Mouse (Mus musculus) kidney, embryonic 16.5 days (tissue): ENCODE results near the gene Ppox. TPM values are rescaled to one million over a fixed set of nuclear protein-coding genes. Genes with fewer than 3 reads are reported as not detected.

Source experiments
- ATAC-seq: fragments of 200-750 bp; cut with Nextera tagmentation; 2 replicates; pipeline ENCODE4 v1.8.0; 2017; ENCODE audit warnings: moderate TSS enrichment; ENCODE audit not compliant: low FRiP score, low TSS enrichment
- H3K27ac ChIP-seq: fragments of 300-500 bp; sonication (generic); 2 replicates; pipeline ENCODE4 v1.5.1; 2014; ENCODE audit warnings: low read length
- H3K27me3 ChIP-seq: fragments of 300-500 bp; sonication (generic); 2 replicates; pipeline ENCODE4 v1.6.1; 2014; ENCODE audit warnings: low read length, control low read depth, mixed read lengths; ENCODE audit not compliant: insufficient read depth
- H3K36me3 ChIP-seq: fragments of 300-500 bp; sonication (generic); 2 replicates; pipeline ENCODE4 v1.6.1; 2014; ENCODE audit warnings: low read length, control low read depth, mixed read lengths; ENCODE audit not compliant: insufficient read depth
- H3K4me1 ChIP-seq: fragments of 300-500 bp; sonication (generic); 2 replicates; pipeline ENCODE4 v1.6.1; 2014; ENCODE audit warnings: low read length, control low read depth, mixed read lengths; ENCODE audit not compliant: insufficient read depth
- H3K4me2 ChIP-seq: fragments of 300-500 bp; sonication (generic); replicated peaks from 2 replicates; pipeline ENCODE4 v1.6.1; 2014; ENCODE audit warnings: low read depth, low read length
- H3K4me3 ChIP-seq: fragments of 300-500 bp; sonication (generic); 2 replicates; pipeline ENCODE4 v1.5.1; 2014; ENCODE audit warnings: mild to moderate bottlenecking, low read length
- H3K9ac ChIP-seq: fragments of 300-500 bp; sonication (generic); replicated peaks from 2 replicates; pipeline ENCODE4 v1.6.1; 2014; ENCODE audit warnings: low read length
- H3K9me3 ChIP-seq: fragments of 300-500 bp; sonication (generic); 2 replicates; pipeline ENCODE4 v1.6.1; 2016; ENCODE audit warnings: low read length, control low read depth
- WGBS: fragments of 180-500 bp; shearing (Covaris S2); extraction: QIAGEN DNeasy Blood & Tissue Kit; methylation state at CpG from one replicate; pipeline ENCODE4 v1.1.7; 2014; 5-methylcytosine and 5-hydroxymethylcytosine counted together
- polyA plus RNA-seq: library from polyadenylated mRNA; unstranded; fragments of >200 nt; fragmentation: Nextera tagmentation; extraction: Ambion mirVana; gene quantifications from 2 replicates; pipeline ENCODE4 v1.2.1, GENCODE M21; 2015

Gene Ppox
- polyA plus RNA-seq, 1 experiment from 2014 or later, result 69.2 TPM

DNA sequence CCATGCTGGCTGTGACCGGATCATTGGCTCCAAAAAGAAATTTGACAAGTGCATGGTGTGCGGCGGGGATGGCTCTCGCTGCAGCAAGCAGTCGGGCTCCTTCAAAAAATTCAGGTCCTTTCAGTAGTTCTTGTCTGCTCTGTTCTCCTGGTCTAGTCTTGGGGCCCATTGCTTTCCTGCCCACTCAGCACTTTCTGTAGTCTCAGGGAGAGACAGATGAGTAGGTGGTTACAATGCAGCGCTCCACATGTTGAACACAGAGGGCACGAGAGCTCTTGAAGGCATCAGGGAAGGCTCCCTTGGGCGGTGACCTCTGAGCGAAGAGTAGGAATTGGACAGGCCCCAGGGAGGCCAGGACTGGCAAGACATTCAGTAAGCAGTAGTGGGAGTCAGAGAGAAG, 23.2 kb downstream of the Ppox start:
- no peaks in the 10 kb centered on the region for H3K27me3 ChIP-seq
- peaks cover 12% of the 10 kb centered on the region for H3K36me3 ChIP-seq
- H3K4me1 ChIP-seq, result peaks cover 11% of the 10 kb centered on the region
- no peak for ATAC-seq
- WGBS, result 90% methylated on average over 9 of the region's 9 CpGs
- no peak overlapping the region for H3K4me3 ChIP-seq
- H3K27ac ChIP-seq, result no peak overlapping the region
- no peaks in the 10 kb centered on the region for H3K9me3 ChIP-seq
- H3K4me2 ChIP-seq, result no peak overlapping the region
- H3K9ac ChIP-seq, result no peak overlapping the region

- no peak for ATAC-seq
- no peak overlapping the region for H3K4me2 ChIP-seq
- H3K36me3 ChIP-seq, result peaks cover 12% of the 10 kb centered on the region
- H3K9me3 ChIP-seq, result no peaks in the 10 kb centered on the region
- WGBS, result 71% methylated on average over 15 of the region's 15 CpGs
- no peak overlapping the region for H3K9ac ChIP-seq
- no peak overlapping the region for H3K4me3 ChIP-seq
- H3K27ac ChIP-seq, result no peak overlapping the region
- no peaks in the 10 kb centered on the region for H3K27me3 ChIP-seq
- H3K4me1 ChIP-seq, result peaks cover 13% of the 10 kb centered on the region
These were observed 23.9 kb downstream of the Ppox start for GRCm38 (mm10) chr1:171256937-171257548.

DNA sequence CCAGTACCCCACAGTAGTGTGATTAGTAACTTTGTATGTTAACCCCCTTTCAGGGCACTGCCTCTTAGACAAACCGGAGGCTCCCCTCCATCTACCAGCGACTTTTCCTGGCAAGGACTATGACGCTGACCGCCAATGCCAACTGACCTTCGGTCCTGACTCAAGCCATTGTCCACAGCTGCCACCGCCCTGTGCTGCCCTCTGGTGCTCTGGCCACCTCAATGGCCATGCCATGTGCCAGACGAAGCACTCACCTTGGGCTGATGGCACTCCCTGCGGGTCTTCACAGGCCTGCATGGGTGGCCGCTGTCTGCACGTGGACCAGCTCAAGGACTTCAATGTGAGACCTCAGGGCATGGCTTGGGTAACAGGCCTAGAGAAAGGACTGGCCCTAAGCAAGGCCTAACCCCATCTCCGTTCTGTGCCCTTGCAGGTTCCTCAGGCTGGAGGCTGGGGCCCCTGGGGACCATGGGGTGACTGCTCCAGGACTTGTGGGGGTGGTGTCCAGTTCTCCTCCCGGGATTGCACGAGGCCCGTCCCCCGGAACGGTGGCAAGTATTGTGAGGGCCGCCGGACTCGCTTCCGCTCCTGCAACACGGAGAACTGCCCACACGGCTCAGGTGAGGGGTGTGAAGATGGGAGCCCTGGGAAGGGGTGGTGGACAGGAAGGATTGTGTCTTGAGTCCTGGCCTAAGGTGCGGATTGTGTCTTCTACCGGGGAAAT, 24.7 kb downstream of the Ppox start:
- no peak overlapping the region for H3K9ac ChIP-seq
- WGBS, result 88% methylated on average over 24 of the region's 24 CpGs

DNA sequence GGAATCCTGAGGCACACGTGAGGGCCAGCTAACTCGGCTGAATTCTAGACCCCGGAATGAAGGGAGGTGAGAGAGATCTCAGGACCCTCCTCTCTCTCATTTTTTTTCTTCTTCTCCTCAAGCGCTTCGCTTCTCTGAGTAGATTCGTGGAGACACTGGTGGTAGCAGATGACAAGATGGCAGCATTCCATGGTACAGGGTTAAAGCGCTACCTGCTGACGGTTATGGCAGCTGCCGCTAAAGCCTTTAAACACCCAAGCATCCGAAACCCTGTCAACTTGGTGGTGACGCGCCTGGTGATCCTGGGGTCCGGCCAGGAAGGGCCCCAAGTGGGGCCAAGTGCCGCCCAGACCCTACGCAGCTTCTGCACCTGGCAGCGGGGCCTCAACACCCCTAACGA, 28.6 kb downstream of the Ppox start:
- 41% methylated on average over 17 of the region's 17 CpGs for WGBS
- Histone ChIP-seq H3K4me1 (peaks cover 54% of the 10 kb centered on the region), H3K36me3 (peaks cover 3% of the 10 kb centered on the region), H3K4me2 (peak overlapping the region; percentile 62), H3K9ac (peak overlapping the region; percentile 70), H3K27me3 (no peaks in the 10 kb centered on the region), H3K9me3 (no peaks in the 10 kb centered on the region), H3K27ac (peak overlapping the region; percentile 89), H3K4me3 (peak overlapping the region; percentile 45)
- ATAC-seq, result no peak

More for the DNA sequence above, 24.7 kb downstream of the Ppox start:
- H3K4me1 ChIP-seq, result peaks cover 18% of the 10 kb centered on the region
- no peak for ATAC-seq
- no peak overlapping the region for H3K27ac ChIP-seq
- H3K27me3 ChIP-seq, result no peaks in the 10 kb centered on the region
- H3K36me3 ChIP-seq, result peaks cover 12% of the 10 kb centered on the region
- H3K9me3 ChIP-seq, result no peaks in the 10 kb centered on the region
- H3K4me3 ChIP-seq, result no peak overlapping the region
- no peak overlapping the region for H3K4me2 ChIP-seq

- Histone ChIP-seq H3K4me1 (peaks cover 55% of the 10 kb centered on the region), H3K36me3 (peaks cover 3% of the 10 kb centered on the region), H3K27me3 (no peaks in the 10 kb centered on the region), H3K4me2 (peak overlapping the region; percentile 62), H3K27ac (peak overlapping the region; percentile 89), H3K4me3 (peak overlapping the region; percentile 45), H3K9ac (peak overlapping the region; percentile 70), H3K9me3 (no peaks in the 10 kb centered on the region)
- WGBS, result 5% methylated on average over 13 of the region's 13 CpGs
- ATAC-seq, result peak; percentile 36
These were observed 29.2 kb downstream of the Ppox start for GRCm38 (mm10) chr1:171251594-171252324.

GRCm38 (mm10) chr1:171250680-171251593, 30.0 kb downstream of the Ppox start, which contains the start of gene Ndufs2:
Gene Ndufs2, minus strand, starts transcription at chr1:171251388.
- Histone ChIP-seq H3K9me3 (no peaks in the 10 kb centered on the region), H3K4me3 (peak within 1 kb of the TSS; percentile 45), H3K4me2 (peak within 1 kb of the TSS; percentile 62), H3K36me3 (peaks cover 3% of the 10 kb centered on the region), H3K27ac (peak within 1 kb of the TSS; percentile 89), H3K27me3 (no peaks in the 10 kb centered on the region), H3K9ac (peak within 1 kb of the TSS; percentile 70), H3K4me1 (peaks cover 59% of the 10 kb centered on the region)
- no peak for ATAC-seq
- 9% methylated on average over 24 of the region's 26 CpGs for WGBS

DNA sequence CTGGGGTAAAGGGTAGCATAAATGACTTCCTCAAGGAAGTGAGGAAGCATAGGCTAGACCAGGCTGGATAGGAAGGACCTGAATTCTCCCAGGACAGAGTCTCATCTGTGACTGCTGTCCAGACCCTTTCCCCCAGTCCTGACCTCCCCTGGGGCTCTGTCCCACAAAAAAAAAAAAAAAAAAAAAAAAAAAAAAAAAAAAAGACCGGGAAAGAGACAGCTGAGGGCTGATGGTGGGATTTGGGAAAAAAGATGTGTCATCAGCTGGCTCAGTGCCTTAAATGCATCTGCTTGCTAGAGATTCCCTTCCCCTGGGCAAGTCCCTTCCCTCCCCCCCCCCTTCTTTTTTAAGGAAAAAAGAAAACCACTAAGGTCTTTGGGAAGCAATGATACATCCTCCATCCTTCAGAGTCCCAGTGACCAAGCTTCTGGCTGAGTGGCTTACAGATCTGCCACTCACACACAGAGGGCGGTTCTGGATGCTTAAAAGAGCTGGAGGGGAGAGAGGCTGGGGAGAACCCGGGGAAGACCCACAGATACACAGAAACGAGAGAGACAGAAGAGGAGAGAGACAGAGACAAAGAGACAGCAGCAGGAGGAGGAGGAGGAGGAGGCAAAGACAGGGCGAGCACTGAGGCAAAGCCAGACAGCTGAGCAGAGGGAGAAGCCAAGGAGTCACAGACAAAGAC, 30.9 kb downstream of the Ppox start, which contains the start of gene Adamts4:
Adamts4 (plus strand) TSS at position 509 of the 688 bp plus-strand sequence.
- WGBS, result 19% methylated on average over 5 of the region's 5 CpGs
- Histone ChIP-seq H3K4me1 (peaks cover 65% of the 10 kb centered on the region), H3K9me3 (no peaks in the 10 kb centered on the region), H3K27ac (peak within 1 kb of the TSS; percentile 95), H3K4me3 (peak within 1 kb of the TSS; percentile 45), H3K9ac (peak within 1 kb of the TSS; percentile 70), H3K36me3 (peaks cover 8% of the 10 kb centered on the region), H3K4me2 (peak within 1 kb of the TSS; percentile 62), H3K27me3 (no peaks in the 10 kb centered on the region)
- no peak for ATAC-seq

GRCm38 (mm10) chr1:171248386-171249226, 32.4 kb downstream of the Ppox start:
- H3K27me3 ChIP-seq, result no peaks in the 10 kb centered on the region
- H3K4me2 ChIP-seq, result no peak overlapping the region
- peaks cover 17% of the 10 kb centered on the region for H3K36me3 ChIP-seq
- WGBS, result 35% methylated on average over 3 of the region's 3 CpGs
- peaks cover 65% of the 10 kb centered on the region for H3K4me1 ChIP-seq
- no peak overlapping the region for H3K9ac ChIP-seq
- peak overlapping the region; percentile 95 for H3K27ac ChIP-seq
- no peak for ATAC-seq
- no peaks in the 10 kb centered on the region for H3K9me3 ChIP-seq
- no peak overlapping the region for H3K4me3 ChIP-seq
